Mouse (Mus musculus): ENCODE results near the gene Mlc1. TPM values are rescaled to one million over a fixed set of nuclear protein-coding genes. Genes with fewer than 3 reads are reported as not detected.

Mlc1 gene
- polyA plus RNA-seq, 1 experiment from 2014 or later: 0.05 TPM

- no peak overlapping the region for H3K4me3 ChIP-seq (ENCODE audit: low read length)
- peaks cover 4% of the 10 kb centered on the region; the same call in 1 of the 2 replicates for H3K4me1 ChIP-seq (ENCODE audit: control insufficient read depth, insufficient read depth, low read length)
- no peak; the same call in 1 of the 2 replicates for ATAC-seq (replicated peaks; ENCODE audit: extremely low read depth, insufficient read depth, low FRiP score)
- H3K9me3 ChIP-seq (replicated peaks; ENCODE audit: control insufficient read depth, low read length): no peaks in the 10 kb centered on the region
- H3K36me3 ChIP-seq (ENCODE audit: control insufficient read depth, insufficient read depth): no peaks in the 10 kb centered on the region
- H3K4me2 ChIP-seq (ENCODE audit: low read depth, low read length): no peak overlapping the region; the same call in 1 of the 2 replicates
- H3K9ac ChIP-seq (ENCODE audit: low read length): no peak overlapping the region
- H3K27ac ChIP-seq (ENCODE audit: low read length): no peak overlapping the region
- H3K27me3 ChIP-seq (ENCODE audit: control insufficient read depth, insufficient read depth, low read length): no peaks in the 10 kb centered on the region
- WGBS: 18% methylated on average over 12 of the region's 12 CpGs
Observed at GRCm38 (mm10) chr15:88921131-88921991, 57.4 kb downstream of the Mlc1 start.

GRCm38 (mm10) chr15:88920065-88920464 is 58.7 kb downstream of the Mlc1 start:
- no peaks in the 10 kb centered on the region for H3K36me3 ChIP-seq (ENCODE audit: control insufficient read depth, insufficient read depth)
- no peak overlapping the region for H3K4me2 ChIP-seq (ENCODE audit: low read depth, low read length)
- no peak overlapping the region for H3K27ac ChIP-seq (ENCODE audit: low read length)
- peaks cover 4% of the 10 kb centered on the region; the same call in 1 of the 2 replicates for H3K4me1 ChIP-seq (ENCODE audit: control insufficient read depth, insufficient read depth, low read length)
- ATAC-seq (replicated peaks; ENCODE audit: extremely low read depth, insufficient read depth, low FRiP score): no peak
- no peak overlapping the region for H3K4me3 ChIP-seq (ENCODE audit: low read length)
- no peak overlapping the region for H3K9ac ChIP-seq (ENCODE audit: low read length)
- WGBS: 97% methylated on average over 1 of the region's 1 CpGs
- H3K9me3 ChIP-seq (replicated peaks; ENCODE audit: control insufficient read depth, low read length): no peaks in the 10 kb centered on the region
- H3K27me3 ChIP-seq (ENCODE audit: control insufficient read depth, insufficient read depth, low read length): no peaks in the 10 kb centered on the region

DNA sequence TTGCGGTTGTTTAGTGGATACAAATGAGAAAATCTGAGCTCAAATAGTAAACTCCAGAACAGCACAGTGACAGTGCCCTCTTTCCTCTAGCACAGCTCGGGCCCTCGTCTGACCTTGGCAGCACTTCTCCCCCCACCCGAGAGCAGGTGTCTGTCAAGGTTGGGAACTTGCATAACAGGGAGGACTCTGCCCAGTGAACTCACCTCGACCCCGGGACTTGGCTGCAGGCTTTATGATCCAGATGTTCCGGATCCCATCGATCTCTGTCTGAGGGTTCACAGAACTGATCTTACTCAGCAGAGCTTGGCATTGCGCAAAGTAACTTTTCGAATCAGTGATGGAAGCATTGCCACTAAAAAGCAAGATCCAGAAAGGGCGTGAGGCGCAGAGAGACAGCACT is 59.5 kb downstream of the Mlc1 start:
- Histone ChIP-seq H3K27ac (ENCODE audit: low read length) (no peak overlapping the region), H3K4me2 (ENCODE audit: low read depth, low read length) (no peak overlapping the region), H3K9me3 (replicated peaks; ENCODE audit: control insufficient read depth, low read length) (no peaks in the 10 kb centered on the region), H3K4me3 (ENCODE audit: low read length) (no peak overlapping the region), H3K4me1 (ENCODE audit: control insufficient read depth, insufficient read depth, low read length) (peaks cover 4% of the 10 kb centered on the region; the same call in 1 of the 2 replicates), H3K27me3 (ENCODE audit: control insufficient read depth, insufficient read depth, low read length) (no peaks in the 10 kb centered on the region), H3K36me3 (ENCODE audit: control insufficient read depth, insufficient read depth) (no peaks in the 10 kb centered on the region), H3K9ac (ENCODE audit: low read length) (no peak overlapping the region)
- no peak for ATAC-seq (replicated peaks; ENCODE audit: extremely low read depth, insufficient read depth, low FRiP score)
- 73% methylated on average over 12 of the region's 12 CpGs for WGBS

DNA sequence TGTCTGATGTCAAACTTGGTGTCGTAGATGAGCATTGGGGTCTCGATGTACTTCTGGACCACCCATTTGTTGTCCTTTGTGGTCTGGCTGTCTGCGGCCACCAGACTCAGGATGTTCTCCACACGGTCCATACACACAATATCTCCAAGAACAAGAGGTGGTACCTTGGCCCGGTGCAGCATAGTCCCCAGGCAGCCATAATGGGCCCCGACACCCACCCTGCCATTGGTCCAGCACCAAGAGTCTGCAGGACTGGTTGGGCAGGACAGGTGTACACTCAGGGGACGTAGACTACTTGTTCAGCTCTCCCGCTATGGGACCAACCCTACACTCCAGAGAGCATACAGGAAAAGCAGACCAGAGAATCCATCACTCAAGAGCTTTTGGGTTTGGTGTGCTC is 61.7 kb downstream of the Mlc1 start:
- Histone ChIP-seq H3K9ac (ENCODE audit: low read length) (no peak overlapping the region), H3K27ac (ENCODE audit: low read length) (no peak overlapping the region), H3K27me3 (ENCODE audit: control insufficient read depth, insufficient read depth, low read length) (no peaks in the 10 kb centered on the region), H3K9me3 (replicated peaks; ENCODE audit: control insufficient read depth, low read length) (no peaks in the 10 kb centered on the region), H3K4me2 (ENCODE audit: low read depth, low read length) (no peak overlapping the region), H3K4me3 (ENCODE audit: low read length) (no peak overlapping the region), H3K36me3 (ENCODE audit: control insufficient read depth, insufficient read depth) (no peaks in the 10 kb centered on the region), H3K4me1 (ENCODE audit: control insufficient read depth, insufficient read depth, low read length) (peaks cover 4% of the 10 kb centered on the region; the same call in 1 of the 2 replicates)
- WGBS: 92% methylated on average over 8 of the region's 8 CpGs
- no peak for ATAC-seq (replicated peaks; ENCODE audit: extremely low read depth, insufficient read depth, low FRiP score)

GRCm38 (mm10) chr15:88916366-88916765 is 62.4 kb downstream of the Mlc1 start:
- Histone ChIP-seq H3K27ac (ENCODE audit: low read length) (no peak overlapping the region), H3K27me3 (ENCODE audit: control insufficient read depth, insufficient read depth, low read length) (no peaks in the 10 kb centered on the region), H3K4me3 (ENCODE audit: low read length) (no peak overlapping the region), H3K36me3 (ENCODE audit: control insufficient read depth, insufficient read depth) (no peaks in the 10 kb centered on the region), H3K4me1 (ENCODE audit: control insufficient read depth, insufficient read depth, low read length) (peaks cover 4% of the 10 kb centered on the region; the same call in 1 of the 2 replicates), H3K4me2 (ENCODE audit: low read depth, low read length) (no peak overlapping the region), H3K9me3 (replicated peaks; ENCODE audit: control insufficient read depth, low read length) (no peaks in the 10 kb centered on the region), H3K9ac (ENCODE audit: low read length) (no peak overlapping the region)
- 46% methylated on average over 3 of the region's 3 CpGs for WGBS
- ATAC-seq (replicated peaks; ENCODE audit: extremely low read depth, insufficient read depth, low FRiP score): no peak

DNA sequence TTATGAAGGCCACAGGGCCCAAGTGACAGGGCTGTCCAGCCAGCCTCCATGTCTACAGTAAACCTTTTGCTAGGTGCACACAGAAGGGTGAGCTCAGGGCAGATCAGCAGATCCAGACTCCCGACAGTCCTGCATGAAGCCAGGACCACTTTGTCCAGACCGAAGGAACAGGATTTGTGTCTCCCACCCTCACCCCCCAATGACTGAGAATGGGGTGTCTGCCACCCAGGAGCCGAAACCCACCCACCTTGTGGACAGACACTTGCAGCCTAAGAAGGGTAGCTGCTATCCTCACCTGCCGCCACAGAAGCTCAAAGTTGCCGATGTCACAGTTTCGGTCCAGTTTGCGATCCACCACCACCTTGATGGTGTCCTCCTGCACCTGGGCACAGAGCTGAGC is 63.8 kb downstream of the Mlc1 start:
- H3K9ac ChIP-seq (ENCODE audit: low read length): no peak overlapping the region
- no peak overlapping the region for H3K4me3 ChIP-seq (ENCODE audit: low read length)
- H3K27me3 ChIP-seq (ENCODE audit: control insufficient read depth, insufficient read depth, low read length): no peaks in the 10 kb centered on the region
- ATAC-seq (replicated peaks; ENCODE audit: extremely low read depth, insufficient read depth, low FRiP score): no peak
- no peaks in the 10 kb centered on the region for H3K36me3 ChIP-seq (ENCODE audit: control insufficient read depth, insufficient read depth)
- H3K27ac ChIP-seq (ENCODE audit: low read length): no peak overlapping the region
- 84% methylated on average over 7 of the region's 7 CpGs for WGBS
- H3K4me1 ChIP-seq (ENCODE audit: control insufficient read depth, insufficient read depth, low read length): no peaks in the 10 kb centered on the region
- H3K9me3 ChIP-seq (replicated peaks; ENCODE audit: control insufficient read depth, low read length): no peaks in the 10 kb centered on the region
- H3K4me2 ChIP-seq (ENCODE audit: low read depth, low read length): no peak overlapping the region

DNA sequence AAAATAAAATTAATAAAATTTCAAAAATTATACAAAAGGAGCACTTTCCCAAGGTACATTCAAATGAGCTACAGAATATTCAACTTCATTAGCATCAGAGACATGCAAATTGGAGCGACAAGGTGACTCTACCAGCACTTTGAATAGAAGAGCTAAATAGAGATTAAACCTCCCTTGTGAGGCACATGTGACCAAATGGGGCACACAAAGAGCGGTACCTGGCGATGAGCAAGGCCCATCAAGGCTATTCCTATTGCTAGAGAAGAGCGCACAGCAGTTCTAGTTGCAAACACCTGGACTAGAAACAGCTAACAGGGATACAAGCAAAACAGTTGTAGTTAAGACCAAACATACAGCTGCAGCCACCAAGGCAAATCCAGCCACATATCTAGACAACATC is 72.5 kb downstream of the Mlc1 start:
- Histone ChIP-seq H3K4me2 (ENCODE audit: low read depth, low read length) (no peak overlapping the region), H3K4me3 (ENCODE audit: low read length) (no peak overlapping the region), H3K9ac (ENCODE audit: low read length) (no peak overlapping the region), H3K36me3 (ENCODE audit: control insufficient read depth, insufficient read depth) (no peaks in the 10 kb centered on the region), H3K9me3 (replicated peaks; ENCODE audit: control insufficient read depth, low read length) (no peaks in the 10 kb centered on the region), H3K27me3 (ENCODE audit: control insufficient read depth, insufficient read depth, low read length) (no peaks in the 10 kb centered on the region), H3K27ac (ENCODE audit: low read length) (no peak overlapping the region), H3K4me1 (ENCODE audit: control insufficient read depth, insufficient read depth, low read length) (no peaks in the 10 kb centered on the region)
- WGBS: 65% methylated on average over 4 of the region's 4 CpGs
- no peak for ATAC-seq (replicated peaks; ENCODE audit: extremely low read depth, insufficient read depth, low FRiP score)

Other genes with a start within 250 kb of the Mlc1 start
- 12.0 and 12.3 TPM in 2 replicates for gene Brd1, start 244.8 kb downstream of the Mlc1 start, polyA plus RNA-seq (2015; fragmentation: Nextera tagmentation; extraction: Ambion mirVana)
- 13.4 and 14.1 TPM in 2 replicates for gene Zbed4, start 227.3 kb downstream of the Mlc1 start, polyA plus RNA-seq (2015; fragmentation: Nextera tagmentation; extraction: Ambion mirVana)
- gene Alg12, start 159.7 kb downstream of the Mlc1 start, polyA plus RNA-seq (2015; fragmentation: Nextera tagmentation; extraction: Ambion mirVana): 10.1 and 11.1 TPM in 2 replicates
- 57.1 and 61.9 TPM in 2 replicates for gene Creld2, start 159.4 kb downstream of the Mlc1 start, polyA plus RNA-seq (2015; fragmentation: Nextera tagmentation; extraction: Ambion mirVana)
- gene Pim3, start 116.8 kb downstream of the Mlc1 start, polyA plus RNA-seq (2015; fragmentation: Nextera tagmentation; extraction: Ambion mirVana): 69.8 and 70.4 TPM in 2 replicates
- not detected in 2 replicates for gene Ttll8, start 24.6 kb downstream of the Mlc1 start, polyA plus RNA-seq (2015; fragmentation: Nextera tagmentation; extraction: Ambion mirVana)
- 77.6 and 85.3 TPM in 2 replicates for gene Mov10l1, start 3.9 kb upstream of the Mlc1 start, polyA plus RNA-seq (2015; fragmentation: Nextera tagmentation; extraction: Ambion mirVana)
- 1.3 and 1.4 TPM in 2 replicates for gene Panx2, start 80.7 kb upstream of the Mlc1 start, polyA plus RNA-seq (2015; fragmentation: Nextera tagmentation; extraction: Ambion mirVana)
- 54.0 and 55.9 TPM in 2 replicates for gene Trabd, start 96.1 kb upstream of the Mlc1 start, polyA plus RNA-seq (2015; fragmentation: Nextera tagmentation; extraction: Ambion mirVana)
- gene Selenoo, start 110.1 kb upstream of the Mlc1 start, polyA plus RNA-seq (2015; fragmentation: Nextera tagmentation; extraction: Ambion mirVana): 11.0 and 14.0 TPM in 2 replicates
- gene Tubgcp6, start 144.1 kb upstream of the Mlc1 start, polyA plus RNA-seq (2015; fragmentation: Nextera tagmentation; extraction: Ambion mirVana): 9.1 and 9.8 TPM in 2 replicates
- gene Hdac10, start 149.7 kb upstream of the Mlc1 start, polyA plus RNA-seq (2015; fragmentation: Nextera tagmentation; extraction: Ambion mirVana): 16.4 and 19.7 TPM in 2 replicates
- 17.7 and 18.4 TPM in 2 replicates for gene Mapk12, start 161.7 kb upstream of the Mlc1 start, polyA plus RNA-seq (2015; fragmentation: Nextera tagmentation; extraction: Ambion mirVana)
- gene Mapk11, start 170.6 kb upstream of the Mlc1 start, polyA plus RNA-seq (2015; fragmentation: Nextera tagmentation; extraction: Ambion mirVana): 3.6 and 4.1 TPM in 2 replicates
- 91.8 and 104 TPM in 2 replicates for gene Plxnb2, start 201.8 kb upstream of the Mlc1 start, polyA plus RNA-seq (2015; fragmentation: Nextera tagmentation; extraction: Ambion mirVana)
- 18.9 and 19.0 TPM in 2 replicates for gene Dennd6b, start 217.5 kb upstream of the Mlc1 start, polyA plus RNA-seq (2015; fragmentation: Nextera tagmentation; extraction: Ambion mirVana)
- gene Ppp6r2, start 232.5 kb upstream of the Mlc1 start, polyA plus RNA-seq (2015; fragmentation: Nextera tagmentation; extraction: Ambion mirVana): 18.2 and 21.3 TPM in 2 replicates

Data from heart, embryonic 16.5 days (tissue).